Mouse (Mus musculus): ENCODE data around the gene Cwc25.
"Not testable (repeated sequence)": the region's sequence is repeated elsewhere in the genome, so short reads cannot be mapped to it uniquely, and the experiment has no call there.

The Cwc25 gene

DNA sequence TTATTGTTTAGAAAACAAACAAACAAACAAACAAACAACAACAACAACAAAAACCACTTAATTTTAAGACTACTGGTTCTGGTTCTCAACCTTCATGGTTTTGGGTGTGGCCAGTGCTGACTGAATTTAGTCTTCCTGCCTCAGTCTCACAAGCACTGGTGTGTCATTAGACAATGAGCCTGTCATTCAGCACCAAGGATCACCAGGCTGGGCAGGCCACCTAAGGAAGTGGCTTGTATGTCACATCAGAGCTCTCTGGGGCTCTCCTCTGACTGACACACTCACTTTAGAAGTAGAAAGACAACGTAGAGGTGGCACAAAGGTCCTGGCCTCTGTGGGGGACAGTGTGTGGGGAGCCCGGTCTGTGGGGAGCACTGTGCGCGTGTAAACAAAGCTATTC lies 47.3 kb downstream of the Cwc25 start:
- no peak for DNase-seq

DNA sequence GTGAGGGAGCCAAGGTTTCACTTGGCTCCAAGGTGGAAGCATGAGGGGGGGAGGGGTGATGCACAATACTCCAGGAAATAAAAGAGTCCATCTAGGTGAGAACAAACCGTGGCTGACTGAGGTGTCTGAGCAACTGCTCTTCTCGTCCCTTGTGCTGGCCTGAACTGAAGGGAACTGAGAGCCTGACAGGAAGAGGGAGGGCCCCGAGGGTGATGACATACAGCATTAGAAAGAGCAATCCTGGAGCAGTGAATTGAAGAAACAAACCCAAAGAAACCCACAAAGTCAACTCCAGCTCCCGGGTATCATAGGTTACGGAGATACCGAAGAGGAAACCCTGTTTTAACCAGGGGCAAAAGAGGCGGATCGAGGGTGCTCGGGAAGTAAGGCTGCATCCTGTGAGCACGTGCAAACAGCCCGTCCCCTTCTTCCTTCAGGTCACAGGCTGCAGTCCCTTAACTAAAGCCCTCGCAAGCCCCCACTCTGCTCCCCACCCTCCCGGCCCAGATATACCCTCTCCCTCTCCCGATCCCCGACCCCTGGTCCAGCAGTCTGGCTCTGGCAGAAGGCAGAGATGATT lies 48.0 kb downstream of the Cwc25 start:
- no peak for DNase-seq

DNA sequence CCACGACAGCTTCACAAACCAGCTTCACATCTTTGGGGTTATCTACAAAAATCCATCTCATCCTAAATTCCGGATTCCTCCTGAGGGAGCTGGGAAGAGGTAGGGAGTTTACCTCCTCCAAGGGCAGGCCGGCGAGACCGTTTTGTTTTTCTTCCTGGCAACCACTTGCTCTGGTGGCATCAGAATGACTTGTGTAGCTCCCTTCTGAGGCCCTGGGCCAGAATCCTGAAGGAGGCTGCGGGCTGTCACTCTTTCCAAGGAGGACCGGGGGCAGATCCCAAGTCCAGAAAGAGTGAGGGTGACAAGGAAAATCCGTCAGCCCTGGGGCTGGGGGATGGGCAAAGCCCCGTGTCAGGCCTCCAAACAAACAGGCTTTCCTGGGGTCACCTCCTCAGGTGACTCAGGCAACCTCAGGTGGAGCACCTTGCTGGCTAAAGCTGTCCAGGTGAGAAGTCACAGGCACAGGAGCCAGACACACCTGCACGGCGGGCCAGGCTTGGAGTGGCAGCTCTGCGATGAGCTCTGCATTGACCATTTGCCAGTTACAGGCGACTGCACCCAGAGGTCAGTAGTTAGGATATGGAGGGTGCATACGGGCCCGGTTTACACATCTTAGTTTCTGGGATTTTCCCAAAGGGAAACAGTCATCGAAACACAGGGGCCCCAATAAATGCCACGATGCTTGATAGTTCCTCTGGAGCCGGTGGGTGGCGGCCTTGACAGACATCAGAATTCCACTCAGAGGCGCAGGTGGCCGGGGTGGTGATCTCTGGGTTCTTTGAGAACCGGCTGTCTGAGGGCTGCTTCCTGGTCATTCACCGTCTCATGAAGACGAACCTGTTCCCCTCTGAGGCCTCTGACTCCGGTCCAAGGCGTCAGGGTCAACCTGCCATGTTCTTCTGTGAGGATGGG lies 48.7 kb downstream of the Cwc25 start:
- DNase-seq = no peak

DNA sequence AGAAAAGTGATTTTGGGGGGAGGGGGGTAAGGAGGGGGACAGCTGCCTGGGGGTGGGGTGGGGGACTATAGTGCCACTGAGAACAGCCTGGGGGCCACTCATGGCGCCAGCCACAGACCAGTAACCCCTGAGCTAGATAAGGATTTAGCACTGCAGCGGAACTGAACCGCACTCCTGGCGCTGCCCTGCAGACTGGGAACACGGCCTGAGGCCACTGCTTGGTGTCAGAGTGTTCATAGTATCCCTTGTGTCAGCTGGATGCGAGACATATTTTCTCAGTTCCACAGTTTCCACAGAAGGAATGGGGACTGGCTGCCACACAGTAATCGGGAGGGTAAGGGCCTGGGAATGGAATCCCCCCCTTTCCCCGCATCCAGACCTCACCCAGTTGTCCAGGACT lies 50.3 kb downstream of the Cwc25 start:
- DNase-seq = no peak

DNA sequence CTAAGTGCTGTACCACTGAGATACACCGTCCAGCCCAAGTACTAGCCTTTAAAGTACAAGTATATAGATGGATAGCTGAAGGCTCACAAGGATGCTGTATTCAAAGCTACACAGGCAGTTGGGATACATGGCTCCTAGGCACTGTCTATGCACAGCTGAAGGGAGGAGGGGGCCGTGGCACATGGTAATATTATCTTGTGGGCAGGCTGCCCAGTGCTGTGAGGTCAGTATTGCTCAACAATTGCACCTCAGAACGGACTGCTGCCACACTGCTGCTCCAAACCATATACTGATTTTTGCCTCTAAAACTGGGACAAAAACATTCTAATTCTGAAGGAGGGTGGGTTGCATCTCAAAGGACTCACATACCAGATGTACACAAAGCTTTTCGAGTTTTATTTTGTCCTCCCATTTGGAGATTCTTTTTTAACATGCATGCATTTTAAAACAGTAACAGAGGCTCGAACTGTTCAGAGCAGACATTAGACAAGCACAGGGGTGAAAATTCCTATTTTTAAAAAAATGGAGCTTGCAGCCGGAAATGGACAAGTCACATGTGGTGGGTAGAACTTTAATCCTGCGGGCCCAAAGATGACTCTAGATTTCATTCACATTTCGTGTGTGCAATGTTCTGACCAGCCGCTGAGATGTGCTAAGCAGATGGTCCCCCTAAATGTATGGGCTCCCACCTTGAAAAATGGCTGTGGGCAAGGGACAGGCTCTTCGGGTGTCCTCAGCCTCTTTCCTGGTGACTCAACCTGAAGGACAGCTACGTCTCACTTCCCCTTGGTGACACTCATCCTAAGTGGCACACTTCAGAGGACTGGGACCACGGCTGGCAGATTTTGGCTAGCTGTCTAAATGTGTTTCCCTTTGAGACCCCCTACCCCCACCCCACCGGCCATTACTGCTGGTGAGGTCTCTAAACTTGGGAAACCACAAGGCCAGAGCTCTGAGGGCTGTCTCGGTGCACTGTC lies 51.3 kb downstream of the Cwc25 start:
- DNase-seq = peak; percentile 35

DNA sequence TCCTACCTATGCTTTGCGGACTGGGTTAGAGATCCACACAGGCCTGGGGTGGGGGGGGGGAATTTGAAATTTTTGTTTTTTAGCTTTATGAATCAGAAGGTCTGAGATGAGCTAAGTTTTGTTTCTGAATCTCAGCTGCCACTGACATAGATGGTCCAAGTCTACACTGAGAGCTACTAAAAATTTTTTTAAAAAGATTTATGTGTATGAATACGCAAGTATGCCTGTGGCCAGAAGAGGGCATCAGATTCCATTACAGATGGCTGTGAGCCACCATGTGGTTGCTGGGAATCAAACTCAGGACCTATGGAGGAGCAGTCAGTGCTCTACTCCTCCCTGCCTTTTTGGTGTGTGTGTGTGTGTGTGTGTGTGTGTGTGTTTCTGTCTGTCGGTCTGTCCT lies 52.0 kb downstream of the Cwc25 start:
- DNase-seq = no peak

DNA sequence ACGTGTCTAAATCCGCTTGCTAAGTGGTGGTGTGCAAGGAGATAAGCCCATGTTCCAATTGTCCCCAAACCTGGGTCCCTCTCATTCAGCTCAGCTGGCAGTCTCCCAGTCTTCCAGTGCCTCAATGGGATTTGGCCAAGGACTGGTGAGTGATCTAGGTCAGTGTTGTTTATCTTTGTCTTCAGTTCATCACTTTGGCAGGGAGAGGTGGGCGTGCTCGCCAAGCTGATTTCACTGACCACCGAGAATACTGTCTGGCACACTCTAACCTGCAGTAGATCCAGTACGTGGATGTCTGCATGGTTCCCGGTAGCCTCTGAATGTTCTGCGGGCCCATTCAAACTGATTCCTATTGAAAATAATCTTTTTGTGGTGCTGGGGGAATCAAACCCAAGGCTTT lies 52.5 kb downstream of the Cwc25 start:
- DNase-seq = no peak

DNA sequence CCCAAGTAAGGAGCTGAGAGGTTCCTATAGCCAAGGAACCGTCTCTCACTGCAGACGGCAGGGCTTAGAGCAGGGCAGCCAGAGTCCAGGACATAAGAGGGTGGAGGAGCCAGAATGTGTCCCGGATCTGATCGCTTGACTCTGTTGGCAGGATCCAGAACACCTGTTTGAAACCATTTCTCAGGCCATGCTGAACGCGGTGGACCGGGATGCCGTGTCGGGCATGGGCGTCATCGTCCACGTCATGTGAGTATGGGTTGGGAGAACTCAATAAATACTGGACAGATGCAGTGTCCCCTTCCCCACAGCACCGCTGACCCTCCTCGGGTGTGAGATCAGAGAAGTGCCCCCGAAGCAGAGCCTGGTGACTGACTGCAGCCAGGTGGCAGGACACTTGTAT lies 54.1 kb downstream of the Cwc25 start:
- no peak for DNase-seq

DNA sequence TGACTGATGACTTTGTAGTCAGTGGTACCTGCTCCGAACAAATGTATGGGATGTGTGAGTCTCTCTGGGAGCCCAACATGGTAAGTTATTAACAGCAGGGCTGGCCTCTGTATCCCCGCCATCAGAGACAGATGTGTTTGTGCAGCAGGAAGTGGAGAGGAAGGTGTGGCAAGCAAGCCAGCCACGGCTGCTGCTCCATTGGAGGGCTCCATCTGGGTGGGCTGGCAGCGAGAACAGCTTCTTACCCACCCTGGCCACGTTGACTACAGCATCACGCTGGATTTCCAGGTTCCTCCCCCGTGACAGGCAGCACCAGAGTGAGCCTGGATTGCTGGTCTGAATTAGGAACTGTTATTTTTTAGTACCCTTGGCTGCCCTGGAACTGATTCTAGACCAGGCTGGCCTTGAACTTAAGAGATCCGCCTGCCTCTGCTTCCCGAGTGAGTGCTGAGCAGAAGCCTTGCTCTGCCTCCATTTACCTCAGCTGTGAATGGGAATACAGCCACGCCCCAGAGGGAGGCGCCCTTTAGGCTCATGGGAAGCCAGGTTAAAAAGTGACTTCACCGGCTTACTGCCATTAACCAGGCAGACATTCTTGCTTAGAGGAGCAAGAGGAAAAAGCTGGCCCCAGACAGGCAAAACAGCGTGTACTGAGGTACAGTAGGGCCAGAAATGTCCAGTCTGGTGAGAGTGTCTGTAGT lies 55.0 kb downstream of the Cwc25 start:
- DNase-seq = no peak

DNA sequence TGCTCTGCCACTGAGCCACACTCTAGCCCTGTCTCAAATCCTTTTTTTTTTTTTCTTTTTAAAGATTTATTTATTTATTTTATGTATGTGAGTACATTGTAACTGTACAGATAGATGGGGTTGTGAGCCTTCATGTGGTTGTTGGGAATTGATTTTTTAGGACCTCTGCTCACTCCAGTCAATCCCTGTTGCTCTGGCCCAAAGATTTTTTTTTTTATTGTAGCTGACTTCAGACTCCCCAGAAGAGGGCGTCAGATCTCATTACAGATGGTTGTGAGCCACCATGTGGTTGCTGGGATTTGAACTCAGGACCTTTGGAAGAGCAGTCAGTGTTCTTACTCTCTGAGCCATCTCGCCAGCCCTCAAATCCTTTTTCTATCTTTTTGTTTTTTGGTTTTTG lies 56.3 kb downstream of the Cwc25 start:
- DNase-seq = not testable (repeated sequence)

DNA sequence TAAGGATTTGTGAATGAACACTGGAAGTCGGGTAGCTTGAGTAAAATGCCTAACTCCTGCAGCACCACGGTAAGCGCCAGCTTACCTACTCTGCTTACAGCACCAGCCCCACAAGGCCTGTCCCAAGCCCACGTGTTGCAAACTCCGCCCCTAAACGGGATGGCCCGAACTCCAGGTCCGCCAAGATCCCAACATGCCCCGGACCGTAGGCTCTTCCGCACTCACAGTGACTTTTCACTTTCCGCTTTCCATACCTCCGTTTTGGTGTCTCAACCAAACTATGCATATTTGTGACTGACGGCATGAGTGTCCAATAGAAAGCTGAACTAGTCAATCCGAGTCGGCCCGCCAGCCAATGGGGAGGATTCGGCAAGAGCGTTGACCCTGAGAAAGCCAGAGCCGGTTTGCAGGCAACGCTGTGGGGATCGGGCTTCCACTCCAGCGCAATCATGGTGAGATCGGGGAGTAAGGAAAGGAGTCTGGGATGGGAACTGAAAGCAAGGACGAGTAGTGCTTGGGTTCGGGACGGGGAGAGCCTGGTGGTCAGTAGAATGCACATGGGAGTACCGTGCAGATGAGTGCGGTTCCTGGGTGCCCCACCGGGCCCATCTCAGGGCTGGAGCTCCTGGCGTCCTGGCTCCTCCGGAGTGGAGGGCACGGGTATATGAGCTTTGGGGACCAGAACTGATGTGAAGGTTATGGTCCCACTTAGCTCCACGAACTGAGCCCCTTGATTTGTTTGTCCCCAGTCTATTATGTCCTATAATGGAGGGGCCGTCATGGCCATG lies 63.1 kb downstream of the Cwc25 start, which contains the start of gene Psmb3:
Gene Psmb3 (plus strand): TSS at position 361 of the 788 bp plus-strand sequence.
- peak; percentile 99 for DNase-seq

DNA sequence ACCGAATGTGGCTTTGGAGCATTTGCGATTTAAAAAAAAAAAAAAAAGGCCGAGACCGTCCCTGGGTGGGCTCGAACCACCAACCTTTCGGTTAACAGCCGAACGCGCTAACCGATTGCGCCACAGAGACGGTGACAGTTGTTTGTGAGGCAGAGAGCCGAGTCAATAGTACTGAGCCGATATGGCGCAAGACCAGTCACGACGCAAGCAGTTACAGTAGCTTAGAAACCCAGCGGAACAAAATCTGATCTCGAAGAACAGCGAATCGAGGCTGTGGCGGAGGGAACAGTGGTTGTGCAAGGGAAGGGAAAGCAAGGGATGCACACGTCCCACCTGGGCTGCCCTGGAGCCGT lies 64.0 kb downstream of the Cwc25 start:
- peak; percentile 93 for DNase-seq

DNA sequence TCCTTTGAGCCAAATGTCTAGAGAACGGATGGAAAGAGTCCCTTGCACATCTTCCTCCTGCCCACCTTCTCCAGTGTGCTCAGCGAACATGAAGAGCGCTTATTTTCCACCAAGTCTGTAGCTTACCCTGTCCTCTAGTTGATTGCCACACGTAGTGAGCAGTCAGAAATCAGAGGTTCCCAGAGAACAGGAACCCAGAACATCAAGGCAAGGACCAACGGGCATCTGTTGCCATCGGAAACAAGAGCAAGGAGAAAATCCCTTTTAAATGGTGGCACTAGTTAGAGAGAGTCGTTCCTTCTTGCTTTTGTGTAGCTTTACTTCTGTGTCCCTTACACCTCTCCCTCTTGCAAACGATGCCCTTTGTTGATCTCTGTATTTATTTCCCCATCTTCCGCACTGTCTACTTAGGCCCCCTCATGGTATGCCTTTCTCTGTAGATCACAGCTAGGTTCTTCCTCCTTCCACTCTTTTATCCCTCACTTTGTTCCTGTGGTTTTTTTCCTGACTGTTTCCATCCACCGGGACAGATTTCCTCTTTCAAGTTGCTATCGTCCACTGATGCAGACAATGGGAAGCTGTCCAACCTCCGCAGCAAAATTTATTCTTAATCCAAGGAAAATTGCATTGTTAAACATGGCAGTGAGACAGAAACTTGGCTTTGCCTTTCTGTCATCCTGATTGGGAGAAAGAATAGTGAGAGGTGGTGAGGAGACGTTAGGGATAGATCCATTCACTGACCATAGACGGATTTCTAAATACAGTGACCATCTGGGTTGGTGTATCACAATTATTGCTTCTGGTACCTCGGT lies 64.6 kb downstream of the Cwc25 start:
- DNase-seq = no peak

DNA sequence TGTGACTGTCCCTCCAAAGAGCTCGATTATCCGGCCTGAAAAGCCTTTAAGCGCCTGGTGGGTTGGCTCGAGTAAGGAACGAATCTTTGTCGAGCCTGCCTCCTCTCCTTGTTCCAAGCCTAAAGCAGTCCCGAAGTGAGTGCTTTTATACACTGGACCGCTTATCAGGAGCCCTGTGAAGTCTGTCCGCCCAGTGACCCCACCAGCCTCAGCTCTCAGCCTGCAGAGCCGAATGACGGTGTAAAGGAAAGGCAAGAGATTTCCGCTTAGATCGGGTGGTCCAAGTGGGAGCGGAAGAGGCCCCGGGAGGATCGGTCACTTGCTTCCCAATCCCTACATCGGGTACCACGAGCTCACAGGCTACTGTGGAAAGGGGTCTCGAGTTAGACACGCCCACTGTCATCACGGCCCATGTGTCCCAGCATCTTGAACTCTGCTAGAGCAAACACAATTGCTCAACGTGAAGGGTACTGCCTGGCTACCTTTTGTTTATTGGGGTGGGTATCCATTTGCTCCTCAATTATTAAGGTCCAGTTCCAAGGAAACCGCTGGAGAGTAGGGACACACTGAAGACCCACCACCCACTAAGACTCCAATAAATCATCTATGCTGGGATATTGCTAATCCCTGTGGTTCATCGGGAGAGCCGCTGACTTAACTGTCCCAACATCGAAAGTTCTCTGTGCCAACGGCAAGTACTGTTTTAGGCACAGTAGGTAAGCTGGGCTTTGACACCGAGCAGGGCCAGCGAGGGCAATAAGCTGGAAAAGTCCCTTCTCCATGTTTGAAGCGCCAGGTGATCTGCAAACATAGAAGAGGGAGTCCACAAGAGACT lies 65.4 kb downstream of the Cwc25 start:
- peak; percentile 65 for DNase-seq

DNA sequence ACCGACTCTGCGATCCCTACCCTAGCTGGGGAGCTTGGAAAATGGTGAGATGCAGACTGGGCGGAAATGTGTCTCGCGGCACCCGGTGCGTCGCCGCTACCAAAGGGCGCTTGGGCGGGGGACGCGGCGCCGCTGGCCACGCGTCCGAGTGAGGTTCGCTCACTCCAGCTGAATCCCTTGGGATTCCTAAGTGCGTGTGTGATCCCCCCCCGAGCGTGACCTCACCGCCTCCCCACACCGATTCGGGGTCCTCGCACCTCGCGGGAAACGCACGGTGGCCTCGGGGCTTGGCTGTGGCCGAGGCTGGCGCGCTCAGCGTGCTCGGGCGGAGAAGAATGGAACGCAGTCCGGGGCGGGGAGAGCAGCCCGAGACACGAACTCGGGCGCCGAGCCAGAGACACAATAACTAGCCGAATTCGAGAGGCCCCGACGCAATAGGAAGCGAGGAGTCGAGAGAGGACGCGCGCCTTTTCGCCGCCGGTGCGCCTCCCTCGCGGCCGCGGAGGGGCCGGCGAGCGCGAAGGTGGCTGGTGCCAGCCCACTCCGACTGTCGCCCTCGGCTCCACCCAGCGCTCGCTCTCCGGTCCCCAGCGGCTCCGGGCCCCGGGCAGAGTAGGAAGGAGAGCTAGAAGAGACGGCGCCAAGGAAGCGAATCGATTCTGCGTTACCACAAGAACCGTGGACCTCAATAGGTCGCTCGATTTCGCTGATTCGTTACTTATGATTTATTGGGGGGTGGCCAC lies 66.2 kb downstream of the Cwc25 start, which contains the start of gene Pcgf2:
Gene Pcgf2 (minus strand): TSS at position 495 of the 743 bp plus-strand sequence.
- peak; percentile 92 for DNase-seq

DNA sequence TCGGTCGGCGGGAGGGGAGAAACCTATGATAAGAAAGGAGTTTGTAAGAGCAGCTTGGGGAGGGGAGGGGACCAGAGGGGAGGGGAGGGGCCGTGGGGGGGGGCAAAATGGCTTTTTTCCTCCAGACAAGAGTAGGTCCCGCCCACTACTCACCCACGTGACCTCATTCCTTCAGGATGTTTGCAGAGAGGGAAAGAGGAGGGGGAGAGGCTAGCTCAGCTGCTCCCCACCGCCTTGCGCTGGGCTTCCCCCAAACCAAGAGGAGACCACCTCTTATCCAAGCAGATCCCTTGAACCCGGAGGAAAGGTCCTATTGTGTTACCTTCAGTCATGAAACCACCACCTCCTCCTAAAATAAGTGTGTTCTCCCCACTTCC lies 66.7 kb downstream of the Cwc25 start:
- peak; percentile 98 for DNase-seq

DNA sequence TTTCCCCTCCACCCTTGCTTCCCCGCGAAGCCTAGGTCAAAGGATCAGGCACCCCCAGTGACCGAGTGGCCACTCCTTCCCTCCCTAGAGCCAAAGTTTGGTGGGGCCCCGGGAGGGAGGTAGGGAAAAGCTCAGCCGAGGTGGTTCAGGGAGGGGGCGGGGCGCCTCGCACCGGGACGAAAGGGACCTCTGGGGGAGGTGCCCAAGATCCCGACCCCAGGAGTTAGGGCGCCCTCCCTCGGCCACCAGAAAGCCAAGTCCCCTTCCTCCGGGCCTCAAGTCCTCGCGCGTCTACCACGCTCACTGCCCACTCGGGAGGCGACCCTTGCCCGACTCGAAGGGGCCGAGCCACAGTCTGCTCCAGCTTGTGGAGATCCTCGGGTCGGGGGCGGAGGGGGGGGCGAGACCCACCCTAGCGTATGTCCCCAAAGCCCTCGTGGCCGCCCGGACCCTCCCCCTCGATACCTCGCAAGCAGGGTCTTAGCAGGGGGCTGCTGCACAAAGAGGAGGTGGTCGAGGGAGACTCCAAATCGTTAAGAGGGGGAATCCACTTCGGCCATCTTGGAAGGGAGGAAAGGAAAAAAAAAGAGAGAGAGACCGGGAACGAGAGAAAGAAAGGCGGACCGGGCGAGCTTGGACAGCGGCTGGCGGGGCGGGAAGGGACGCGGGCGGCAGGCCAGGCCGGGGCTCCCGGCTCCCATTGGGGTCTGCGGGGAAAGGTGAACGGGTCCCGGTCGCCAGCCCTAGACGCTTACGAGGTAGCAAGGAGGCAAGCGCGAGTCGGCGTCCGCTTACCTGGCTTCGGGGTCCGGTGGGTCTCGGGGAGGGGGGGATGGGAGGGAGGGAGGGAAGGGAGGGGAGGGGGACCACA lies 67.4 kb downstream of the Cwc25 start:
- peak; percentile 91 for DNase-seq

DNA sequence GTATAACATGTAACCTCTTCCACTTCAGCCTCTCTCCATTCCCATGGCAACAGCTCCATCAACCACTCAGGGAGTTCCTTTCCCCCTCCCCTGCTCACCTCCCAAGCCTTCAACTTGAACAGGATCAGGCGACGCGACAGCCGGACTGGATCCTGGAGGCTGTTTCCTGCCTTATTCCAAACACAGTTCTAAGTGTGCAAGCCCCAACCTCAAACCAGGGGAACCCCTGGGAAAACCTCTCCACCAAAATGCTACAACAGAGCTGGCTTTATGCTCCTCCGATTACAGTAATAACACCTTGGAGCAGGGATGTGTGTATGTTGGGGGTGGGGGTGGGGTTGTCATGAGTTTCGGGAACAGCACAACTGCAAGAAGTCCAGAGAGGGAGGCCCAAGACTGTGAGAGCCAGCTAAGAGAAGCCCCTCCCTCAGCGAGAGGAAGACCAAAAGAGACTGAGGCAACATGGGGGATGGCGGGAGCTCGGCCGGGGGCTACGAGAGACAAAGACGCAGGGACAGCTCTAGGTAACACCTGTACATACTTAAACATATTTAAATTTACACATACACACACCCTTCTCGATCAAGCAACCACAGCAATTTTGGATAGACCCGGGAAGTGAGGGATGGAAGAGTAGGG lies 68.3 kb downstream of the Cwc25 start:
- DNase-seq = peak; percentile 44
